Mouse (Mus musculus) right cerebral cortex, postnatal 36 days (tissue): ENCODE results near the gene Sbsn.
"Not testable (repeated sequence)": the region's sequence is repeated elsewhere in the genome, so short reads cannot be mapped to it uniquely, and the experiment has no call there.

Experiments used
- DNase-seq, 2 experiments: peaks; one replicate each; pipeline ENCODE4 v3.0.0; 2022; ENCODE audit warnings: low spot score in 2 of 2, mixed read lengths in 1 of 2

Sbsn gene

GRCm38 (mm10) chr7:30751086-30751669, at the start of gene Sbsn:
Gene Sbsn, plus strand, starts transcription at chr7:30751471.
- no peak for DNase-seq

DNA sequence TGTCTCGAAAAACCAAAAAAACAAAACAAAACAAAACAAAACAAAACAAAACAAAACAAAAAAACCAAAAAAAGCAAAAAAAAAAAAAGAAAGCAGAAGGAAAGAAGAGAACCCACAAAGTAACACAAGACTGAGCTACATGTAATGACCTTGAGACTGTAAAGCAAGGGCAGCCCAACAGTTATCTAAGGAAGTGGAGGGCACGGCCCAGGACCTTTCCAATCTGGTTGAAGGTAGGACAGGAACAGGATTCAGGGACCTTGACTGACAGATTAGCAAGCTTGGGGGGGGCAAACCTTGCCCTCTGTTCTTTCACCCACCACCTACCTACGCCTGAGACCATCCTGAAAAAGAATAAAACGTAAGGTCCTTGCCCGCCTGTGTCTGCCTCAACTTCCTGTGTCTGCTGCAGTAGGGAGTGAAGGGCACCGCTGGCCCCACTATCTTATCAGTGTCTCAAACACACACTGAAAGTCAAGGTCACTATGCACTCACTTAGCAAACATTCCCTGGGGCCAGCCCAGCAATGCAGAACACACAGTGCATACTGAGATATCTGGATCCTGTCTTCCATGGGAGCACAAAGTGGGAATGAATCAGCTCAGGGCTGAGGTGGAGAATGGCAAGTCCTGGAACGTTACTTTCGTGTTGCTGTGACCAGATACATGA, 44.9 kb upstream of the Sbsn start:
- no peak for DNase-seq

DNA sequence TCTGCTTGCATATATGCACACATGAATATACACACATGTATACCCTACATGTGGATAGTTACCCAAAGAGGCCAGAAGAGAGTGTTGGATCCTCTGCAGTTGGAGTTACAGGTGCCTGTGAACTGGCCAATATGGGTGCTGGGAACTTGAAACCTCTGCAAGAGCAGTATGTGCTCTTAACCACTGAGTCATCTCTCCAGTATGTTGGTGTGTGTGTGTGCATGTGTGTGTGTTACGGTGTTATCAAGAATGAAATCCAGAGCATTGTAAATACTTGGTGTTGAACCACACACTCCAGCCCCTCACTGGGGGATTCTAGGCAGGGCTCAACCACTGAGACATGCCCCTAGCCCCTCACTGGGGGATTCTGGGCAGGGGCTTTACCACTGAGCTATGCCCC, 43.8 kb upstream of the Sbsn start:
- DNase-seq: no peak

GRCm38 (mm10) chr7:30711942-30712341, 39.3 kb upstream of the Sbsn start, which contains the start of gene Atp4a:
Gene Atp4a, plus strand, starts transcription at chr7:30712209.
- no peak for DNase-seq

- DNase-seq: peak; percentile 32 to 33
These were observed 34.1 kb upstream of the Sbsn start for GRCm38 (mm10) chr7:30717006-30717715.

- no peak for DNase-seq
These were observed 33.6 kb upstream of the Sbsn start for GRCm38 (mm10) chr7:30717716-30718046.

- DNase-seq: no peak
These were observed 31.6 kb upstream of the Sbsn start for GRCm38 (mm10) chr7:30719669-30720068.

DNA sequence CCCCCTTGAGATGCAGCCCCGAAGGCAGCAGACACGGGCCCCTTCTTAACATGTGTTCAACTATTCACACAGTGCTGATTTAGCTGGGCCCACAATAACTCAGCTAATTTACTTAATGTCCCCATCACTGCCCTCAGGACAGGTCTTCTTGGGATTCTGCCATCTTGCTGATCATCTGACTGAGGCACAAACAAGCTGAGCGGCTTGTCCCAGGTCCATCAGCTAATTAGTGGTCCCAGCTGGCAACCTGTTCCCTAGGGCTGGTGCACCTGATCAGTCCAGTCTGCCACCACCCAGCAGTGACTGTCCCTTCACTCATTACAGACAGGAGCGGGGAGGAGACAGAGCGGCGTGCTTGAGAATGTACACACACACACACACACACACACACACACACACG, 30.0 kb upstream of the Sbsn start:
- DNase-seq: no peak

- no peak for DNase-seq
These were observed 27.9 kb upstream of the Sbsn start for GRCm38 (mm10) chr7:30723274-30723953.

DNA sequence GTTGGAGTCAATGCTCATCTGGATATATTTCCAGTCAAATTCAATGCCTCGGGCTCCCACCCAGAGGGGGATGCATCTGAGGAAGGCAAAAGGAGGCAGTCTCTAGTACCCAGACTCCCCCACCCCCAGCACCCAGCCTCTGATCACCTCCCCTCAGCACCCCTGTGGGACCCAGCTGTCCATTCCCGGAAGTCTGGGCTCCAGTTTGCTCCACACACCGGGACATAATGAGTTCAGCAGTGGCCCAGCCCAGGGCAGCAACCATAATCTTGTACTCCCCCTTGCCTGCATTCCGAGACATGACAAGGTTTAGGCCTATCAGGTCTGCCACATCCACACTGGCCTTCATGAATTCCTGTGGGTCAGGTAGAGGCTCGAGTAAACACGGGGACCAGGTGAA, 23.1 kb upstream of the Sbsn start:
- DNase-seq: no peak

DNA sequence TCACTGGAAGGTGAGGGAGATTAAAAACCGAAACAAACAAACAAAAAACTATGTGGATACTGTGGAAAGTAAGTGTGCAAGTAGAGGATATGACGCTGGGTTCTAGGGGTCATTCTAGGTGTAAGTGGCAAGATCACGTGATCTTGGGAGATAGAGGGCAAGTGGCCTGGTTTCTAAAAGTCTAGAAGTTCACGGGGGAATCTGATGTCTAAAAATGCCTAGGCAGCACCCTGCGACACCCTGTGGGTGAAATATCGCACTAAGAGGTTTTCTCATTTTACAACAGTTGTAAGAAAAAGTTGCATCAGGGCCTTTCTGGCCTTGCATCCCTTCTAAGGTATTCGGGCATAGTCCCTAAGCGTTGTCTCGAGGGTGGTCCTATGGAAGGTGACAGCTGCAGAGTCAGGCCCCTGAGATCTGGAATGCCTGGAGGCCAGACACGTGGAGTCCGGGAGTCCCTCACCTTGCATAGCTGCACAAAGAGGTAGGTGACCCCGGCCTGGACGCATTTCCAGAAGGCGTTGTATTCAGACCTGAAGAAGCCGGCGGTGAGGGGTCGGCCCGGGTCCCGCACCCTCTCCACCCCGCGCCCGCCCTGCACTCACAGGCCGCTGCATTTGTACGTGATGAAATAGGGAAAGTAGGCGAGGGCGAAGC, 22.4 kb upstream of the Sbsn start:
- no peak for DNase-seq

- DNase-seq: peak; percentile 94 to 95
These were observed 21.7 kb upstream of the Sbsn start, which contains the start of gene Tmem147 for GRCm38 (mm10) chr7:30729396-30730063. Gene Tmem147, minus strand, starts transcription at chr7:30729540.

DNA sequence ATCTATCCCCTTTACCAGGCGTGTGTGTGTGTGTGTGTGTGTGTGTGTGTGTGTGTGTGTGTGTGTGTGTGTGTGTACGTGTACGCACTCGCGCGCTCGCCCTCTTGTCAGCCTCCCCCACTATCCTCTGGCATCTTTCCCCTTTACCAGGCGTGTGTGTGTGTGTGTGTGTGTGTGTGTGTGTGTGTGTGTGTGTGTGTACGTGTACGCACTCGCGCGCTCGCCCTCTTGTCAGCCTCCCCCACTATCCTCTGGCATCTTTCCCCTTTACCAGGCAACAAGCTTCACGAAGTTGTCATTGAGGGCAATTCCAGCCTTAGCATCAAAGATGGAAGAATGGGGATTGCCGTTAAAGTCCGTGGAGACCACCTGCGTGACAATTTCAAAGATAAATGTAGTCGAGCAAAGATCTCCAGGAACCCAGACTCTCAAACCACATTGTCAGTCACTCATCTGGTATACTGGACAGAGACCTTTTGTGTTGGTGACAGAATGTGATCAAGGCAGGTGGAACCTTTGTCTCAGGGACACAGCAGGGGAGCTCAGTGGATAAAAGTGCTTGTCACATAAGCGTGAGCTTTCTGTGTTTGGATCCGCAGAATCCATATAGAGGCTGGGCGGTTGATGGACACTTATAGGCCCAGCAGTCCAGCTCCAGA, 21.1 kb upstream of the Sbsn start:
- not testable (repeated sequence) for DNase-seq

DNA sequence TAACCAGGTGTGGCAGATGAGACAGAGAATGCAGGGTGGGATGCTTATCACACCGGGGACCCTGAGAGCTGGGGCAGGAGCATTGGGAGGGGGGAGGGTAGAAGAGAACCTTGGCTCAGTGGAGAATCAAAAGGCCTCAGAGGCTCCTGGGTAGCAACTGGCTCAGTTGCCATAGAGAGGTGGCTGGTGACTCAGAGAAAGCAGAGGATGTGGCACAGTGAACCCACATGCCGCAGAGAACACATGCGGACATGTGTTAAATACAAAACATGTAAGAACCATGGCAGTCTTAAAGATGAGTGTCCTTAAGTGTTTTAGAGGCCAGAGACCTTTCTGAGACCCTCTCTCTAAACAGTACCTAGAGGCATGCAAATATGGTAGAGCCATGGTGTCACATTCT, 15.1 kb upstream of the Sbsn start:
- no peak for DNase-seq

GRCm38 (mm10) chr7:30742570-30742969, 8.7 kb upstream of the Sbsn start:
- not testable (repeated sequence) for DNase-seq

- not testable (repeated sequence) for DNase-seq
These were observed 7.7 kb upstream of the Sbsn start, which contains the start of gene Gapdhs for GRCm38 (mm10) chr7:30743617-30744016. Gene Gapdhs, minus strand, starts transcription at chr7:30743681.

- no peak for DNase-seq
These were observed 7.2 kb upstream of the Sbsn start for GRCm38 (mm10) chr7:30744022-30744598.

GRCm38 (mm10) chr7:30747525-30748204, 3.6 kb upstream of the Sbsn start:
- no peak for DNase-seq

- no peak for DNase-seq
These were observed 1.3 kb upstream of the Sbsn start for GRCm38 (mm10) chr7:30749824-30750606.
